Mouse (Mus musculus) large intestine, adult 2 months (tissue): ENCODE data around the gene Rnf115. TPM values are rescaled to one million over a fixed set of nuclear protein-coding genes. Genes with fewer than 3 reads are reported as not detected.

ENCODE experiments used
- DNase-seq: peaks from one replicate; pipeline ENCODE4 v3.0.0-alpha.2; 2012; ENCODE audit warnings: low read depth, low spot score
- WGBS: fragments of 180-500 bp; shearing (Covaris S2); methylation state at CpG from one replicate; pipeline ENCODE4 v1.1.7; 2018; 5-methylcytosine and 5-hydroxymethylcytosine counted together
- polyA plus RNA-seq: library from polyadenylated mRNA; depleted of rRNA; stranded (reverse); fragments of >200 nt; gene quantifications from 2 replicates; pipeline ENCODE4 v1.2.3, GENCODE M21; 2012; rRNA removed

Rnf115 gene
- polyA plus RNA-seq, 1 experiment = 21.2 TPM

- WGBS = 25% methylated on average over 15 of the region's 15 CpGs
- no peak for DNase-seq
These were observed 100.9 kb downstream of the Rnf115 start for GRCm38 (mm10) chr3:96828308-96828864.

GRCm38 (mm10) chr3:96828984-96829383 lies 101.5 kb downstream of the Rnf115 start, which contains the start of the genes Pdzk1 and Cd160:
Pdzk1 (plus strand) TSS chr3:96829284.
Cd160 (minus strand) TSS chr3:96829351.
- WGBS = 81% methylated on average over 1 of the region's 1 CpGs
- no peak for DNase-seq

- DNase-seq = no peak
- 79% methylated on average over 10 of the region's 10 CpGs for WGBS
These were observed 102.4 kb downstream of the Rnf115 start for GRCm38 (mm10) chr3:96829856-96830255.

- DNase-seq = no peak
- 74% methylated on average over 5 of the region's 5 CpGs for WGBS
These were observed 105.5 kb downstream of the Rnf115 start for GRCm38 (mm10) chr3:96832930-96833329.

- WGBS = 49% methylated on average over 7 of the region's 7 CpGs
- no peak for DNase-seq
These were observed 107.3 kb downstream of the Rnf115 start for GRCm38 (mm10) chr3:96834587-96835348.

GRCm38 (mm10) chr3:96836414-96836813 lies 109.0 kb downstream of the Rnf115 start:
- WGBS = 27% methylated on average over 2 of the region's 2 CpGs
- no peak for DNase-seq

GRCm38 (mm10) chr3:96838996-96839645 lies 111.7 kb downstream of the Rnf115 start:
- 55% methylated on average over 7 of the region's 7 CpGs for WGBS
- no peak for DNase-seq

Other genes with a start within 250 kb of the Rnf115 start
- 0.05 TPM in 1 of 2 replicates, not detected in the other for gene Hfe2, start 202.5 kb upstream of the Rnf115 start, polyA plus RNA-seq
- 325 and 536 TPM in 2 replicates for gene Txnip, start 169.7 kb upstream of the Rnf115 start, polyA plus RNA-seq
- gene Gm16253, start 150.7 kb upstream of the Rnf115 start, polyA plus RNA-seq = not detected in 2 replicates
- gene Polr3gl, start 133.5 kb upstream of the Rnf115 start, polyA plus RNA-seq = 7.5 and 8.0 TPM in 2 replicates
- 0.30 and 0.45 TPM in 2 replicates for gene Ankrd34a, start 131.0 kb upstream of the Rnf115 start, polyA plus RNA-seq
- 6.9 and 7.5 TPM in 2 replicates for gene Lix1l, start 126.5 kb upstream of the Rnf115 start, polyA plus RNA-seq
- gene Rbm8a, start 97.7 kb upstream of the Rnf115 start, polyA plus RNA-seq = 12.1 and 18.2 TPM in 2 replicates
- 31.4 and 36.6 TPM in 2 replicates for gene Pex11b, start 92.3 kb upstream of the Rnf115 start, polyA plus RNA-seq
- gene Gm42957, start 92.2 kb upstream of the Rnf115 start, polyA plus RNA-seq = 0.07 and 0.14 TPM in 2 replicates
- 1.3 and 1.6 TPM in 2 replicates for gene Itga10, start 82.1 kb upstream of the Rnf115 start, polyA plus RNA-seq
- gene Ankrd35, start 57.5 kb upstream of the Rnf115 start, polyA plus RNA-seq = 0.43 and 0.66 TPM in 2 replicates
- gene Pias3, start 31.3 kb upstream of the Rnf115 start, polyA plus RNA-seq = 17.5 and 23.4 TPM in 2 replicates
- gene Nudt17, start 19.1 kb upstream of the Rnf115 start, polyA plus RNA-seq = 1.8 and 2.8 TPM in 2 replicates
- gene Polr3c, start within 50 bp of the Rnf115 start, polyA plus RNA-seq = 46.2 and 63.9 TPM in 2 replicates
- gene Pdzk1, start 101.6 kb downstream of the Rnf115 start, polyA plus RNA-seq = 42.7 and 83.0 TPM in 2 replicates
- gene Cd160, start 101.7 kb downstream of the Rnf115 start, polyA plus RNA-seq = 4.2 and 5.2 TPM in 2 replicates
- gene Gja5, start 177.0 kb downstream of the Rnf115 start, polyA plus RNA-seq = 1.8 and 2.1 TPM in 2 replicates
- gene Gpr89, start 177.7 kb downstream of the Rnf115 start, polyA plus RNA-seq = 28.0 and 54.4 TPM in 2 replicates
- gene Gja8, start 198.4 kb downstream of the Rnf115 start, polyA plus RNA-seq = not detected in 2 replicates